Comparison of ENCODE assay signal across 11 mouse cellular contexts in genomic region chr5:143642262-143642831, GRCm38 (mm10). TPM values are rescaled to one million over a fixed set of nuclear protein-coding genes. Genes with fewer than 3 reads are reported as not detected.
A peak's percentile ranks its signal among the peaks of the same experiment; 100 is the strongest.
DNase-seq lines count a peak whose midpoint lies in the region; ATAC-seq lines count a peak whose summit lies in the region.
"Had no signal": no experiment of that assay in that cellular context is flagged by ENCODE, and none has a peak within 500 bp of the region (broad histone marks: within the 10 kb centered on the region; RNA-seq: fewer than 3 reads in every experiment).

No protein-coding gene starts in this region.

- 39% methylated on average over 4 of the region's 4 CpGs for WGBS in heart, embryonic 16.5 days
- 54% methylated on average over 4 of the region's 4 CpGs for WGBS in intestine, embryonic 16.5 days

- H3K4me3 ChIP-seq in heart, embryonic 16.5 days (ENCODE audit: low read length) = no peak overlapping the region
- H3K4me3 ChIP-seq in intestine, embryonic 16.5 days (ENCODE audit: low read length) = no peak overlapping the region
- H3K4me3 ChIP-seq: neural tube, embryonic 12.5 days had no signal

- peaks cover 47% of the 10 kb centered on the region for H3K4me1 ChIP-seq in heart, embryonic 16.5 days (ENCODE audit: control insufficient read depth, insufficient read depth, low read length)
- H3K4me1 ChIP-seq in intestine, embryonic 16.5 days (ENCODE audit: control insufficient read depth, insufficient read depth, low read length) = peaks cover 3% of the 10 kb centered on the region

- H3K36me3 ChIP-seq in heart, embryonic 16.5 days (ENCODE audit: control insufficient read depth, insufficient read depth) = no peaks in the 10 kb centered on the region
- H3K36me3 ChIP-seq in intestine, embryonic 16.5 days (ENCODE audit: control insufficient read depth, insufficient read depth, low read length) = no peaks in the 10 kb centered on the region
- H3K36me3 ChIP-seq: neural tube, embryonic 12.5 days had no signal

- no peak for DNase-seq in heart, postnatal 36 days
- peak; percentile 61 for DNase-seq in 416B (ENCODE audit: low read depth)
- peak; percentile 21 to 40 for DNase-seq in kidney, postnatal 4 days
- DNase-seq in retina, embryonic 14.5 days (ENCODE audit: low spot score) = no peak
- DNase-seq in adrenal gland, adult 18-20 months (ENCODE audit: low spot score in 2 of 2) = no peak
- DNase-seq: thymus, postnatal 36 days had no signal

- no peak overlapping the region for H3K9ac ChIP-seq in heart, embryonic 16.5 days (ENCODE audit: low read length)
- no peak overlapping the region for H3K9ac ChIP-seq in intestine, embryonic 16.5 days (ENCODE audit: low read depth, low read length)
- H3K9ac ChIP-seq: liver, embryonic 14.5 days; neural tube, embryonic 12.5 days had no signal

- H3K27me3 ChIP-seq in heart, embryonic 16.5 days (ENCODE audit: control insufficient read depth, insufficient read depth, low read length) = no peaks in the 10 kb centered on the region
- no peaks in the 10 kb centered on the region for H3K27me3 ChIP-seq in intestine, embryonic 16.5 days (replicated peaks; ENCODE audit: control insufficient read depth, insufficient read depth, low read length)
- H3K27me3 ChIP-seq: neural tube, embryonic 12.5 days had no signal

- 0 out of 2 replicates have a peak, but pooled peaks have one; percentile 16 for ATAC-seq in heart, embryonic 16.5 days (replicated peaks; ENCODE audit: extremely low read depth, insufficient read depth, low FRiP score)
- ATAC-seq in activated CD4-positive, CD25-positive, alpha-beta regulatory T cell, adult 4 months = peak; percentile 32
- ATAC-seq in intestine, embryonic 16.5 days = no peak

- no peaks in the 10 kb centered on the region for H3K9me3 ChIP-seq in heart, embryonic 16.5 days (replicated peaks; ENCODE audit: control insufficient read depth, low read length)
- no peaks in the 10 kb centered on the region for H3K9me3 ChIP-seq in intestine, embryonic 16.5 days (ENCODE audit: control insufficient read depth, low read length)
- H3K9me3 ChIP-seq: neural tube, embryonic 12.5 days had no signal

- intact Hi-C loops in heart, postnatal 36 days (cut with DNase I) = no loop called here

- peak overlapping the region; percentile 66 for H3K27ac ChIP-seq in heart, embryonic 16.5 days (ENCODE audit: low read length)
- H3K27ac ChIP-seq in intestine, embryonic 16.5 days (ENCODE audit: low read length) = no peak overlapping the region
- H3K27ac ChIP-seq: neural tube, embryonic 12.5 days had no signal

- H3K4me2 ChIP-seq in heart, embryonic 16.5 days (ENCODE audit: low read depth, low read length) = peak overlapping the region; percentile 7; the same call in 1 of the 2 replicates
- no peak overlapping the region for H3K4me2 ChIP-seq in intestine, embryonic 16.5 days (ENCODE audit: low read depth, low read length)
- H3K4me2 ChIP-seq: neural tube, embryonic 12.5 days had no signal

RNA-seq across cellular contexts. Expression of gene Cyth3, which starts 20.1 kb away (rescaled TPM):
- 59.2 and 59.4 TPM in 2 replicates for polyA plus RNA-seq in heart, embryonic 16.5 days (2015; fragmentation: Nextera tagmentation; extraction: Ambion mirVana)
- 10 to 100 TPM; 34.7 to 40.7 TPM for total RNA-seq in heart, postnatal 36 days (2021)
- polyA plus RNA-seq in activated CD4-positive, CD25-positive, alpha-beta regulatory T cell, adult 4 months (2017; shearing (Covaris generic)) = 10 to 100 TPM; 30.3 to 32.8 TPM
- polyA plus RNA-seq in intestine, embryonic 16.5 days (2015; fragmentation: Nextera tagmentation; extraction: Ambion mirVana) = 42.5 and 43.3 TPM in 2 replicates
- 100 to 1,000 TPM in 1 of 2 experiments, 10 to 100 TPM in 1; 81.9 to 153 TPM for total RNA-seq in adrenal gland, adult 18-20 months (2021)

Comparison
In these comparisons a context has a peak if more than half of its experiments do, and no peak if none do; other contexts are left out.
1. DNase-seq: peak in 416B (single experiment) and kidney, postnatal 4 days (2 of 2); none in heart, postnatal 36 days (0 of 2), retina, embryonic 14.5 days (single experiment) and adrenal gland, adult 18-20 months (0 of 2).